Mouse (Mus musculus): ENCODE results near the gene Lix1. TPM values are rescaled to one million over a fixed set of nuclear protein-coding genes. Genes with fewer than 3 reads are reported as not detected.

Lix1 gene
- polyA plus RNA-seq, 1 experiment from 2014 or later, result 48.8 TPM

Other genes with a start within 250 kb of the Lix1 start
- 30.3 and 32.2 TPM in 2 replicates for gene Riok2, start 28.4 kb upstream of the Lix1 start, polyA plus RNA-seq (2016; fragmentation: Nextera tagmentation; extraction: Ambion mirVana)
- 10.0 and 10.7 TPM in 2 replicates for gene Lnpep, start 222.4 kb downstream of the Lix1 start, polyA plus RNA-seq (2016; fragmentation: Nextera tagmentation; extraction: Ambion mirVana)

Measured in midbrain, embryonic 12.5 days (tissue).